Mouse (Mus musculus): ENCODE data around the gene Ykt6.
"Not testable (repeated sequence)": the region's sequence is repeated elsewhere in the genome, so short reads cannot be mapped to it uniquely, and the experiment has no call there.

The Ykt6 gene

GRCm38 (mm10) chr11:6010751-6011482, 55.4 kb downstream of the Ykt6 start:
- in situ Hi-C loops (cut with MboI; ENCODE audit: unreplicated experiment in 2 of 2), result not testable (repeated sequence)

- in situ Hi-C loops (cut with MboI; ENCODE audit: unreplicated experiment in 2 of 2), result no loop called here
Measured at GRCm38 (mm10) chr11:6011879-6012278, 56.4 kb downstream of the Ykt6 start.

GRCm38 (mm10) chr11:6013359-6013758, 57.9 kb downstream of the Ykt6 start:
- in situ Hi-C loops (cut with MboI; ENCODE audit: unreplicated experiment in 2 of 2), result no loop called here

- in situ Hi-C loops (cut with MboI; ENCODE audit: unreplicated experiment in 2 of 2), result no loop called here
Measured at GRCm38 (mm10) chr11:6015011-6015431, 59.5 kb downstream of the Ykt6 start.

- in situ Hi-C loops (cut with MboI; ENCODE audit: unreplicated experiment in 2 of 2), result no loop called here
Measured at GRCm38 (mm10) chr11:6016368-6016767, 60.9 kb downstream of the Ykt6 start.

- in situ Hi-C loops (cut with MboI; ENCODE audit: unreplicated experiment in 2 of 2), result no loop called here
Measured at GRCm38 (mm10) chr11:6016797-6017395, 61.4 kb downstream of the Ykt6 start.
